Mouse (Mus musculus): ENCODE results near the gene A930017K11Rik.
A peak's percentile ranks its signal among the peaks of the same experiment; 100 is the strongest.

The A930017K11Rik gene

GRCm38 (mm10) chr17:25925348-25925747 lies 27.0 kb downstream of the A930017K11Rik start:
- no peak for DNase-seq (ENCODE audit: low read depth)

GRCm38 (mm10) chr17:25922120-25922519 lies 30.2 kb downstream of the A930017K11Rik start:
- DNase-seq (ENCODE audit: low read depth), result no peak

DNA sequence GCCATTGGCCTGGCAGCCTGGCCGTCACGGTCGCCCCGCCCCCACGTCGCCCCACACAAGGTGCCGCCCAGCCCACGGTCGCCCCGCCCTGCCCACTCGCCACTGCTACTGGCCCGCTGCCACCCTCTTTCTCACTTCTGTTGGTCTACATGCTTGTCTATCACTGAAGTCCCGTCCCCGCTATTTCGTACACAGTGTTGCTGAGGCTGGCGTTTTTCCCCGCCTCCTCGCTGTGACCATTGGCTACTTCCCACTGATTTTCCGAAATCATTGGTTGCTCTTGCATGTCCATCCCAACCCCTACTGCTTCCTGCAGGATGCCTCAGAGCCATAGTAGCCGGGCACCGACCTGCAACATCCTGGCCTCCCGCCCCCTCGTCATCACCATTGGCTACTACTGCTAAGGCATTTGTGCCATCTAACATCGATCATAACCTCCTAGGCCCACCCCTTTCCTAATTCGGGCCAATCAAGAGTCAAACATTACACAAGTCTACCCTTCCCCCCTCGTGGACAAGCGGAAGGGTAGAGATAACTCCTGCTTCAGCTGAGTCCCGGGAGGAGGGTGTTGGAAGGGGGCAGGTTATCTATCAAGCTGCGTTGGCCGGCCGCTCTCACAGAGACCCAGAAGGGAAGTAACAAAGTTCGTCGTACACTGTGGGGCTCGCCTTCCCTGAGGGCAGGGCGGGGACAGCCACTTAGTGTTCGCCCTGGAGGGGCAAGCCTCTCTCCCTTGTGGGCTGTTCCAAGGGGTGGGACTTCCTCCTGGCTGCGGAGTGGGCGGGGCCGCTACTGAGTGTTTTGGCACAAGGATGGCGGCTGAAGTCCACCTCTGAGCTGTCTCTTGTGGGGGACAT lies 32.4 kb downstream of the A930017K11Rik start:
- DNase-seq (ENCODE audit: low read depth), result peak; percentile 98

DNA sequence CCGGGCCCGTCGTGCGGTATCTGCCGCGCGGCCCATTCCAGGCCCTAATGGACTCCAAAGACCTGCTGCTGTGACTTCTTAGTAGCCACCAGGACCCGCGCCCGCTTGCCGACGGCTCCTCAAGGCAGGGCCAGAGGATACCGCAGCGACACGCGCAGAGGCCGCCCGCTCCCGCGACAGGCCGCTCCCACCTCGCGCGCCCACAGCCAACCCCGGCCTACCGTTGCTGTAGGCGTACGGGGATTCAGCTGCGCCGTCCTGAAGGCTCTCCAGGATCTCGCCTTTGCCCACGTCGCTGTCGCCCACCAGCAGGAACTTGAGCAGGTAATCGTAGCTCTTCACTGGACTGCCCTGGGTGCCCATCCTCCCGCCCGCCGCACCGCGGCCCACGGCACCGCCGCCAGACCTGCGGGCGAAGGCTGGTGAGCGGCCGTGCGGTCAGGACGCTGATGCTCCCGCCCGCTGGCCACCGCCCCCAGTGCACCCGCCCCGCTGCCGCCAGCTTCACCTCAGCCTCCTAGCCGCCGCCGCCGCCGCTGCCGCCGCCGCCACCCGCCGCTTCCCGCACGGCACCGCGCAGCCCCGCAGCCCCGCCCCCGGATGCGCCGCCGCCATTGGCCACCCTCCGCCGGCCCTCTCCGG lies 33.1 kb downstream of the A930017K11Rik start, which contains the start of gene Rab40c:
Rab40c (minus strand) TSS at position 584 of the 642 bp plus-strand sequence.
- peak; percentile 53 for DNase-seq (ENCODE audit: low read depth)

DNA sequence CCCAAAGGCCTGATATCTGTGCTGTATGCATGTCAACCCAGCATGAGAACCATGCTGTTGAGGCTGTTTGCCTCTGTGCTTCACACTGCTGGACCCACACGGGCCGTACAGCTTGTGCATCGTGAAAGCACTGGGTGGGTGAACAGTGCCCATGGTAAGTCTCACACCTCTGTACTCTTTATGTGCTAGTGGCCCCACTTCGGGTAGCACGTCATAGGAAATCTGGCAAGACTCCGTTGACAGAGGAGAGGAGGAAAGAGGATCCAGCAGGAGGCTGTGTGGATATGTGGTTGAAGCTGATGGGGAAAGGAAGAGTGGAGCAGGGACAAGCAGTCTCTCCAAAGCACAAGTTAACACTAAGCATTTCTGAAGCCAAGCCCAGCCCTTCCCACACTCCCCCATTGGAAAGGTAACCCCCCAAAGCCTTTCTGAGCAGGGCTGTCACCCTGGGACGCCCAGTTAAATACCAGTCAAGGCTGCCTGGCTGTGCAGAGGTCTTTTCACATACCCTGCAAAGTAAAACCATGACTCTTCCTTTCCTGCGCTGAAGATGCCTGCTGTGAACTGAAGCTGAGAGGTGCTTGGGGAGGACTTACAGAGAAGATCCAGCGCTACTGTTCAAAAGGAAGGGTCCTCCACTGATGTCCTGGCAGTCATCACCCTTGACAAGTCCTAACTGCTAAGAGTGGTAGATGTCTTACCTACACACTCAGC lies 34.2 kb downstream of the A930017K11Rik start:
- DNase-seq (ENCODE audit: low read depth), result no peak

DNA sequence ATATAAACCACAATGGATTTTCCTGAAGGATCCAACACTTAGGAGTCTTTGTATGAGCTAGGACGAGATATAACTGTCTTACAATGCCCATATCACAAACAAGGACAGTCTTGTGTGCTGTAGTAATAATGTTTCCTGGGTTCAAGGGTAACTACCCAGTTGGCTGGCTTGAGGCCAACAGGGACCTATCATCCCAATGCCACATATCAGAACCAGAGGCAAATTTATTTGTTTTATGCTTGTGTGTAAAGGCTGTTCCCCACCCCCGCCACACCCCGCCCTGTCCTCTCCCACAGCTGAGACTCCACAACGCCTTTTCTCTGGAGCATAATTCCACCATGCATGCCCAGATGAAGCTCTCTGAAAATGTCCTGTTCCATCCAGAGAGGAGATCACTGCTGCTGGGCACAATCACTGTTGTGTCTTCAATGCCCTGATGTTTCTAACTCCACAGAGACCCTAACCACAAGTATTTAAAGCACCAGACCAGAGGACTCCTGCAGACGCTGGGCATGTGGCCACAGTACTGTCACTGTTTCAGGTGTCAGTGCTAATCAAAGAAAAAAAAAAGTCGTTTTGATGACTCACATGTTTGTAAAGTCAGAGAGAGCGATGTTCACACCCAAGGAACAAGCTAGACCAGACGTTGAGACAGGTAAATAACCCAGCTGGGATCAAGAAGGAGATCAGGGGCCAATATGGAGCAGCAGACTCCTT lies 35.3 kb downstream of the A930017K11Rik start:
- DNase-seq (ENCODE audit: low read depth), result no peak

GRCm38 (mm10) chr17:25914295-25914694 lies 38.1 kb downstream of the A930017K11Rik start:
- DNase-seq (ENCODE audit: low read depth), result no peak

GRCm38 (mm10) chr17:25913877-25914275 lies 38.5 kb downstream of the A930017K11Rik start:
- no peak for DNase-seq (ENCODE audit: low read depth)

GRCm38 (mm10) chr17:25913186-25913876 lies 39.0 kb downstream of the A930017K11Rik start:
- DNase-seq (ENCODE audit: low read depth), result no peak

GRCm38 (mm10) chr17:25911816-25912215 lies 40.5 kb downstream of the A930017K11Rik start:
- DNase-seq (ENCODE audit: low read depth), result no peak

DNA sequence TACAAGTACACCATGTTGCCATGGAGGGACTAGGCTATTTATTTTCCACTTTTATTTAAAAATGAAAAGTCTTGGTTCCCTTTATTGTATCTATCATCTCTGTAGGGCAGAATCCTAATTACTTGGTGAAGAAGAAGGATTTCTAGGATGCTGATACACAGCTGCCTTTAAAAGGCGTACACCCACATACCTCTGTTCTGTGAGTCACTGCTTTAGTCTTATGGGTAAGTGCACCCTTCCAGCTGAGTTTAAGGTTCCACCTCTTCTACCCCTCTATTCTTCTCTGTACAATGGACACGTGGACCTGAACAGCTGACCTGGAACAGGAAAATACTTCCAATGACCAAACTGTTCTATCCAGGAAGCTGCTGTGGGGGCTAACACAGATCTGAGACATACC lies 44.7 kb downstream of the A930017K11Rik start:
- no peak for DNase-seq (ENCODE audit: low read depth)

DNA sequence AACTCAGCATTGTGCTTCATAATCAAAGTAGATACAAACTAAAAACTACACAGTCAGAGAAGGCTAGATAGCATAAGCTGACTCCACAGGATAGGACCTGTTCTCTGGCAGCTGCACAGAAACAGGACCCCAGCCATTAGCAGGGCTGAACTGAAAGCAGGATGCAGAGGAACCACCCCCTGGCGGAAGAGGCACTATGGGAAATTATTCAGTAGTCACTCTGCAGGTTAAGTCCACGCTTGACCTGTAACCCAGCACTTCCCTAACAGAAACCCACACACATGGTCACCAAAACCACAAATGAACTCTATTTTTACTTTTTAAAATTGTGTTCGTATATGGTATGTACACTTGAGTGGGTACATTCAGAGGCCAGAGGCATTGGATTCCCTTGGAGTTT lies 49.3 kb downstream of the A930017K11Rik start:
- no peak for DNase-seq (ENCODE audit: low read depth)

DNA sequence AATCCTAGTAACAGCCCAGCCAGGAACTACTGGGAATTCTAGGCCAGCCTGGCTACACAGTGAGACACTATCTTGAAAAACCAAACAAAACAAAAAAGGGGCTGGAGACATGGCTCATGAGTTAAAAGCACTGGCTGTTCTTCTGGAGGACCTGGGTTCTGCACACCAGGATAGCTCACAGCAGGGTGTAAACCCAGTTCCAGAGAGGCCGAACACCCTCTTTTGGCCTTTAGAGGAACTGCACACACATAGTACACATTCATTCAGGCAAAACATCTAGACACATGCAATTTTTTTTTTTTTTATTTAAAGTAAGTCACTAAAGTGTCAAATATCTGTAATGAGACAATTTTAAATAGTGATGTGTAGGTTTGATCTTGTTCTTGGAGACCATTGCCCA lies 52.2 kb downstream of the A930017K11Rik start:
- no peak for DNase-seq (ENCODE audit: low read depth)

Data from c-Kit-positive CD71-positive TER-119-negative erythroid progenitor cells, embryonic 14.5 days (primary cell).